Mouse (Mus musculus) 3T3-L1 (cell line): ENCODE measurements at regions not wholly inside any gene's neighbourhood (a gene's known extent, or its start where the extent isn't known, plus 50 kb on each side); places are given as distances from the start of the nearest gene placed in this dataset.

Experiments
- DNase-seq: peaks from one replicate; pipeline ENCODE4 v3.0.0-alpha.2; 2015; ENCODE audit warnings: low read depth, low spot score

- no peak for DNase-seq
These were observed 122.1 kb upstream of the Topaz1 start for GRCm38 (mm10) chr9:122625081-122625480.

DNA sequence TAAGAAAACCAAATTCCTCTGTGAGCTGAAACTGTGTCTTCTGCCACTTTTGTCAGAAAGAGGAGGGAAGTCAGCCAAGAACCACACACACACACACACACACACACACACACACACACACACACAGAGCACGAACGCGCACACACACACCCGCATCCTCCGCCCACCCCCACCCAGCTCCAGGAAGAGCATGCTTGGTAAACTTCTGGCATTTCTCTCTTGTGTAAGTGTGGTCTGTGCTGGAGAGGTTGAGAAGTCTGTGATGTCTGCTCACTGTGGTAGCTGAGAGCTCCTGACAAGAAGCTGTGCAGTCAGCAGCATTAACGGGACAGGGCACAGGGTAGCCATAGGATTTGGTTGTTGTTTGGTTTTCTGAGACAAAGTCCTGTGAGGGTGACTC, 120.8 kb upstream of the Topaz1 start:
- no peak for DNase-seq

DNA sequence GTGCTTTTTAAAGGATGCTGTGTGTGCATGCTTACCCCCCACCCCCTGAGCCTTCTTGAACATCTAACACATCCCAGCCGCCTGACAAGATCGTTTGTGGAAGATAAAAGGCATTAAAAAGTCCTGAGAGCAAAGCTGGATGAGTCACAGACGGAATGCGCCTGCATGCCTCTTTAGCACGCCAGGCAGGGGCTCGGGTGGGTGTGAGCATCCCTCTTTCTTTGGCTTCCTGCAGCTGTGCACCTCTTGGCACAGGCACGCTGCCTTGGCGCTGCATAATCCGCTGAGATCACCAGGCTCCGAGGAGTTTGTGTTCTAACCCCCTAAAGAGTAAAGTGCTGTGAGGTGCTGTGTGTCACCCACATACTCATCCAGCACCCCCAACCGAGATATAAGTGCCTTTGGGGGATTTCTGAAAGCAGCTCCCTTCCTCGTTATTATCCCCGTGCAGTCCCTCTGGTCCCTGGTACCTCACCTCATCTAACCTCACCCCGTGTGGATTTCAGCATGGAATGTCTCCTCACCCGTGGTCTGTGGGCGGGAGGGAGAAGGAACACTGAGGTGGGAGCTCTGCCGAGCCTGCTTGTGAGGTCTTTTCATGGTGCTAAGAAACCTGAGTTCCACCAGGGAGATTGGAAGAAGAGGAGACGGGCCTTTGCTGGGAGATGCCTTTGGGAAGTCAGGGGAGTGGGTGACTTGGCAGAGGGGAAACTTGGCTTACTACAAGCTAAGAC, 117.8 kb upstream of the Topaz1 start:
- DNase-seq, result peak; percentile 14

DNA sequence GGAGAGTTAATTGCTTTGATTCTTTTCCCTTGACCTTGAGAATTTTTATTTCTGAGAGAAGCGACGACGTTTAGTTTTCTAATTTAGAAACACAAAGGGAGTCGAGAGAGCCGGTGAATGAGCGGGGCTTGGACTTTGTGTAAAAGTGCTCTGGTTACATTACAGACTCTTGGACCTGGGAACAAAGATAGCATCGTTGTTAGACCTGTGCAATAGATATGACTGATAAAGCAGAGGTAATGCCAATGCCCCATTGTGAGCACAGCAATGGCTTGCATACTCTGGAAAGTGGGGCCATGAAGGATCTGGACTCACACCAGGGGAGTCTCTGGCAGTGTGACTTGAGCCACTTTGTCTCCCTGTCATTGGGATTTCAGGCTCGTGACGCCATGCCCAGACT, 115.4 kb upstream of the Topaz1 start:
- no peak for DNase-seq

DNA sequence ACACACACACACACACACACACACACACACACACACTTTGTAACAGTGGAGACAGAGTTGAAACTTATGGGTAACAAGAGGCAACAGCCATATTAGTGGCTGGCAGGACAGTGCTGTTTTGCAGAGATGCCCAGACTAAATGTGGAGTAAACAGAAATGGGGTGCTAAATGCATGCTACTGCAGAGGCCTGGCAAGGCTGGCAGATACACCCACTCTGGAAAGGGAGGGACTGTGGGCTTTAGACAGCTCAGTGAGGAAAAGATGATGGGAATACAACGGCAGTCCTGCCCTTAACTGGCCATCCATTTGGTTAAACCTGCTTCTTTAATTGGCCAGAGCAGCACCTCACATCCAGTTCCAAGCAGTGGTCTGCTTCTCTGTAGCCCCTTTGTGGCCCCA, 113.7 kb upstream of the Topaz1 start:
- DNase-seq, result no peak

DNA sequence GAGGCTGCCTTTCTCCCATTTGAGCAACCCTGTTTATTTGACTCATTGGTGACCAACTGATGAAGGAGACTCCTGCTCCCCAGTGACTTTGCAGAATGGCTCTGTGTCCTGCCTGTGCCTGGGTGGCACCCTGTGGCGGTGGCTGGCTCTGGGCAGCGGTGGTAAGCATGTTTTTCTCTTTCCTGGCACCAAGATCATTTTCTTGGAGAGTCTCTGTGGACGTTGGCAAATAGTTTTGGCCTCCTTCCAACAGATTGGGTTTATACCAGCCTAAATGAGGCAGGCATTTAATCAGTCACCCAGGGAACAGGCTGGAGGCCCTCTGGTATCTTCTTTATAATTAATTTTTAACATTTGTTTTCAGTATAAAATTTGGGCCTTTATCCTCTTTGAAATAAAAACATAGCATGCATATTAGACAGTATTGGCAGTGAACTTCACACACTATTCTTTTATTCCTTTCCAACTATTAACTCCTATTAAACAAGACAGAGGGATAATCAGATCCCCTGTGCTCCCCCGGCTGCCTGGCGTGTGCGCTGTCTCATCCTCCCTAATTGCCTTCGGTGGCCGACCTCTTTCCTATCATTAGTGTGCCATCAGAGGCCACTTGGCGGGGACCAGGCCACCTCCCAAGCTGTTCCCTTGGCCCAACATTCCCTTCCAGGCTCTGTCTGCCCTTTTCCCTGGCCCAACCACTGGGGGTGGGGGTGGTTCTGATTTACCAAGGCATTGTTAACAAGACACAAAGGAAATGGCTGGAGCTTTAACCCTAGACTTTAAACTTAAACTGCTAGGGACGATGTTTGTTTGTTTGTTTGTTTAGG, 111.8 kb upstream of the Topaz1 start:
- DNase-seq, result no peak

- no peak for DNase-seq
These were observed 109.6 kb upstream of the Topaz1 start for GRCm38 (mm10) chr9:122637591-122637990.

- no peak for DNase-seq
These were observed 107.9 kb upstream of the Topaz1 start for GRCm38 (mm10) chr9:122639239-122639638.

DNA sequence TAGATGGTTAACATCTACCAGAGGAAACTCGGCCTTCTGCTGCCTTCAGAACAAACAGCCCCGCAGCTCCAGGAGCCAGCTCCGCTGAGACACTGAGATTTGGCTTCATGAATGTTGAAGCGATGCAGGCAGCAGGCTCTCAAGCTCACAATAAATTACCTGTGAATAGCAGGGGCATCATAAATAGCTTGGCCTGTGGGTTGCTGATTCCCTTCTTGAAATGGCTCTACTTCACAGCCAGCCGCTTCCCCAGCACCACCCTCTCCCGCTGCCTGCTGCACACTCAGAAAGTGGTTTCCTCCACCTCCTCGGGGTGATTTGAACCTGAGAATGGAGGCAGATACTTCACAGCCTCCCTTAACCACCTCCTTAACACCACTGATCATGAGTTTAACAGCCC, 104.2 kb upstream of the Topaz1 start:
- no peak for DNase-seq

DNA sequence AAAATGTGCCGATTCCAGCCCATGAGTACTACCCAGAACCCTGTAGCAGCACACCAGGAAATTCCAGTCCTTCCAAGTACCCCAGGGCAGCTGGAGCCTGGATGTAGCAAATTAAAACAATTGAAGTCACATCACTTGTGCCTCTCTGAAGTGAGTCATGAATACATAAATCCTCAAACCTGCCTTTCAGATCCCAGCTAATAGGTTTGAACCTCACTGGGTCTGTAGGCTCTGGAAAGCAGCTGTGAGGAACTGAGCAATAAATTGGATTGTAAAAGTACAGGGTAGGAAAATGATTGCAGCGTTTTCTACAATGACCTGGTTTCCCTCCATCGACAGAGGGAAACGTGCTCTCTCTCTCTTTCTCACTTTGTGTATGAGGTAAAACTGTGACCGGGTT, 101.6 kb upstream of the Topaz1 start:
- no peak for DNase-seq

- no peak for DNase-seq
These were observed 96.3 kb upstream of the Topaz1 start for GRCm38 (mm10) chr9:122650862-122651261.

GRCm38 (mm10) chr9:122655583-122655982, 91.6 kb upstream of the Topaz1 start:
- no peak for DNase-seq

DNA sequence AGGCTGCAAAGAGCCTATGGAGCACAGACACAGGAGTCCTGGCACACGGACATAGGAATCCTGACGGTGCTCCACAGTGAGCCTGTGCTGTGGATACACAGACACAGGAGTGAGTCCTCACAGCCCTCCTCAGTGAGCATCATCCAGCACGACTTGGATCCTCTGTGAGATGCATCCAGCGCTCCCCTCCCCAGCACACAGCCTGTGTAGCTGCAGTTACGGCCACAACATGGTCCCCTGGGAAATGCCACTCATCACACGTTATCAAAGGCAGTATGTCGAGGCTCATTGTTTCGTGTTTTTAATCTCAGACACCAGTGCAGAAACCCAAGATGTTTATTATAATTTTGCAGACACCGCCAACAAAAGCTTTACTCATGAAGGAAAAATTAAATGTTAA, 87.1 kb upstream of the Topaz1 start:
- DNase-seq, result no peak

GRCm38 (mm10) chr9:122666978-122667645, 80.0 kb upstream of the Topaz1 start:
- no peak for DNase-seq

DNA sequence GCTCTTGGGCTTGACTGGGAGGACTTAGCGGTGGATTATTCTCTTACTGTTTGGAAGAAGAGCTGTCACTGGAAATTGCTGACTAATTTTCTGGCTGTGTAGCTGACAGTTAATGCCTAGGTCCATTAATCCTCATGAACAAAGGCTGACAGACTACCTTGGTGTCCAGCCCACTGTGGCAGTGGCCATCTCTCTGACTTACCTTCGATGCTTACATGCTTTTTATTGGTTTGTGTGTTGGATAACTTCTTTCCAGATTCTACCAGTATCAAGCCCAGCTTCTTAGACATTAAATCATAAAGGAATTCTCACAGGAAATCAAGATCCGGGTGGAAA, 79.5 kb upstream of the Topaz1 start:
- DNase-seq, result no peak

DNA sequence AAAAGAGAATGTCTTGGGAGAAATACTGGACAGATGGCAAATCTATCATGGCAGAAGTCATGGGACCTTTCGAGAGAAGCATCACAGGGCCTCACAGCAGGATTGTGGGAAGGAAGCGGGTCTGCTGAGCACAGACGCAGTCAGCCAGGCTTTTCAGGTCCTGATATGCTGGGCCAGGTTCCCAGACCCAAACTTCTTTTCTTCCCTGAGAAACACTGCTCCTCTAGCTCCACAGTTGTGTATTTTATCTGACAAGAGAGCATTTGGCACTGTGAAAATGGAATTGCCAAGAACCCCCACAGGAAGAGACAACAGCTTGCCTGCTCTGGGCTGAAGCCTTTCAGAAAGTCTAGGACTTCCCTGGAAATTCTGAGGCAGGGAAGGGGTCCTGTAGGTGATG, 73.4 kb upstream of the Topaz1 start:
- no peak for DNase-seq

DNA sequence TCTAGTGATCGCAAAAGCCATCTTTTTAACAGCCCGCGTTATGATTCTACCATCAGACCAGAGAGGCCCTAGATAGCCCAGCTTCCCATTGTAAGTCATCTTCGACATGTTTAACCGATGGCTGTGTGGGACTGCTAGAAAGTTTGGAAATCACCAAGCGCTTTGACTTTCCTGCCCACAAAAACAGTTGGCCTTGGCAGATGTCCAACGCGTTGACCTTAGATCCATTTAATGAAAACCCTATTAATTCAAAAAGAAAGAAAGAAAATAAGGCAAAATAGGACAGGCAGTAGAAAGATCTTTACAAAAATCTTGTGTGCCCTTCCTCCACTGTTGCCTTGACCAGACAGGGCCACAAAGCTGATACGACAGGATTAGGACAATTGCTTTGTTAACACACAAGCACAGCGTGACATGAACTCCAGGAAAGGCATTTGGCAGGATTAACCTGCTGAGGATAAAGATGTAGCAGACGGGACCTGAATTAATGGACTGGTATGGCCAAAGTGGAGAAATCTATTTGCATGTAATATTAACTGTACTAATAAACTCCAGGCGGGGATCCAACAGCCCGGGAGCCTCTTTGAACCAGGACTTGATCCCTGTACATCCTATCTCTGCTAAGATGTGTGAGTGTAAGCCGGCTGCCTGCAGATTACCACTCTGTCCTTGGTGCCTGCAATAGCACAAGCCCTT, 69.0 kb upstream of the Topaz1 start:
- DNase-seq, result no peak

DNA sequence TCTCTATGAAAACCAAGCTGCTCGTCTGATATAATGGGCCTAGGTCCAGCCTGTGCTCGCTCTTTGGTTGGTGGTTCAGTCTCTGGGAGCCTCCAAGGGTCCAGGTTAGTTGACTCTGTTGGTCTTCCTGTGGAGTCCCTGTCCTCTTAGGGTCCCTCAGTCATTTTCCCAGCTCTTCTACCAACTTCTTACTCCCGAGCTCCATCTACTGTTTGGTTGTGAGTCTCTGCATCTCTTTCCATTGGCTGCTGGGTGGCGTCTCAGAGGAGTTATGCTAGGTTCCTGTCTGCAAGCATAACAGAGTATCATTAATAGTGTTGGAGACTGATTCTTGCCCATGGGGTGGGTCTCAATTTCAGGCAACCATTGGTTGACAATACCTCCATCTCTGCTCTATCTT, 60.0 kb upstream of the Topaz1 start:
- DNase-seq, result peak; percentile 52

- peak; percentile 25 for DNase-seq
These were observed 55.3 kb upstream of the Topaz1 start for GRCm38 (mm10) chr9:122691879-122692278.

GRCm38 (mm10) chr9:122695724-122696123, 51.4 kb upstream of the Topaz1 start:
- DNase-seq, result no peak
